Mouse (Mus musculus): ENCODE measurements around the gene Crtc1.

GRCm38 (mm10) chr8:70347860-70348420 is 91.4 kb downstream of the Crtc1 start:
- no peak for TF ChIP-seq POLR2A (IDR thresholded peaks at IDR 0.05; ENCODE audit: borderline replicate concordance, control insufficient read depth, low read depth, low read length)
- TF ChIP-seq CTCF (IDR thresholded peaks at IDR 0.05; ENCODE audit: control insufficient read depth, insufficient read depth, low read length), result no peak
